Mouse (Mus musculus): ENCODE measurements around the gene Serpina3n.

- TF ChIP-seq KAT2A (IDR thresholded peaks at IDR 0.05; ENCODE audit: insufficient replicate concordance, low read length) (no peak), SIN3A (IDR thresholded peaks at IDR 0.05; ENCODE audit: low read length) (no peak), POLR2AphosphoS2 (IDR thresholded peaks at IDR 0.05; ENCODE audit: low read depth, low read length) (no peak), E2F4 (IDR thresholded peaks at IDR 0.05; ENCODE audit: insufficient replicate concordance, low read depth, low read length) (no peak), MAFK (IDR thresholded peaks at IDR 0.05; ENCODE audit: insufficient replicate concordance, low read length) (no peak), POLR2A (IDR thresholded peaks at IDR 0.05; ENCODE audit: low read depth, low read length) (no peak)
Measured at GRCm38 (mm10) chr12:104422615-104423392, 16.3 kb downstream of the Serpina3n start.
